Mouse (Mus musculus) embryonic facial prominence, embryonic 13.5 days (tissue): Measurements from ENCODE around the gene H2-D1. TPM values are rescaled to one million over a fixed set of nuclear protein-coding genes. Genes with fewer than 3 reads are reported as not detected.
A peak's percentile ranks its signal among the peaks of the same experiment; 100 is the strongest.

Experiments
- ATAC-seq: fragments of 200-750 bp; cut with Nextera tagmentation; 2 replicates; pipeline ENCODE4 v1.8.0; 2017; ENCODE audit warnings: low read depth; ENCODE audit not compliant: insufficient number of reproducible peaks, insufficient read depth, low FRiP score, low TSS enrichment
- H3K27ac ChIP-seq: fragments of 300-500 bp; sonication (generic); 2 replicates; pipeline ENCODE4 v1.5.1; 2015; ENCODE audit warnings: moderate library complexity, mild to moderate bottlenecking, inconsistent platforms
- H3K27me3 ChIP-seq: fragments of 300-500 bp; sonication (generic); 2 replicates; pipeline ENCODE4 v1.6.1; 2015; ENCODE audit warnings: mild to moderate bottlenecking, inconsistent platforms
- H3K36me3 ChIP-seq: fragments of 300-500 bp; sonication (generic); 2 replicates; pipeline ENCODE4 v1.6.1; 2015; ENCODE audit warnings: mild to moderate bottlenecking, inconsistent platforms
- H3K4me1 ChIP-seq: fragments of 300-500 bp; sonication (generic); 2 replicates; pipeline ENCODE4 v1.6.1; 2015; ENCODE audit warnings: inconsistent platforms
- H3K4me2 ChIP-seq: fragments of 300-500 bp; sonication (generic); 2 replicates; pipeline ENCODE4 v1.6.1; 2015; ENCODE audit warnings: moderate library complexity, mild to moderate bottlenecking, inconsistent platforms
- H3K4me3 ChIP-seq: fragments of 300-500 bp; sonication (generic); 2 replicates; pipeline ENCODE4 v1.5.1; 2015; ENCODE audit warnings: mild to moderate bottlenecking, inconsistent platforms
- H3K9ac ChIP-seq: fragments of 300-500 bp; sonication (generic); 2 replicates; pipeline ENCODE4 v1.6.1; 2015; ENCODE audit warnings: mild to moderate bottlenecking, inconsistent platforms
- H3K9me3 ChIP-seq: fragments of 300-500 bp; sonication (generic); 2 replicates; pipeline ENCODE4 v1.6.1; 2016; ENCODE audit warnings: inconsistent platforms
- WGBS: fragments of 180-500 bp; shearing (Covaris S2); methylation state at CpG from one replicate; pipeline ENCODE4 v1.1.7; 2015; ENCODE audit warnings: mixed read lengths; 5-methylcytosine and 5-hydroxymethylcytosine counted together
- polyA plus RNA-seq: library from polyadenylated mRNA; unstranded; fragments of >200 nt; fragmentation: Nextera tagmentation; extraction: Ambion mirVana; gene quantifications from 2 replicates; pipeline ENCODE4 v1.2.1, GENCODE M21; 2015

Gene H2-D1
- polyA plus RNA-seq, result 28.7 and 30.7 TPM in 2 replicates

GRCm38 (mm10) chr17:35262664-35263522, at the start of gene H2-D1:
H2-D1 (plus strand) TSS chr17:35262730.
- peak; percentile 80 for ATAC-seq
- under 1% methylated on average over 69 of the region's 73 CpGs for WGBS
- Histone ChIP-seq H3K9me3 (no peaks in the 10 kb centered on the region), H3K27me3 (peaks cover 80% of the 10 kb centered on the region), H3K9ac (peak within 1 kb of the TSS; percentile 71), H3K4me2 (peak within 1 kb of the TSS; percentile 99), H3K36me3 (no peaks in the 10 kb centered on the region), H3K4me3 (peak within 1 kb of the TSS; percentile 60), H3K4me1 (peaks cover 9% of the 10 kb centered on the region; the same call in 1 of the 2 replicates), H3K27ac (no peak within 1 kb of the TSS)

GRCm38 (mm10) chr17:35213071-35213470, 49.5 kb upstream of the H2-D1 start:
- Histone ChIP-seq H3K27me3 (no peaks in the 10 kb centered on the region), H3K4me1 (peaks cover 3% of the 10 kb centered on the region; the same call in 1 of the 2 replicates), H3K9me3 (no peaks in the 10 kb centered on the region), H3K36me3 (no peaks in the 10 kb centered on the region), H3K4me3 (no peak overlapping the region), H3K9ac (no peak overlapping the region), H3K4me2 (no peak overlapping the region), H3K27ac (no peak overlapping the region)
- ATAC-seq, result no peak
- WGBS, result 92% methylated on average over 5 of the region's 5 CpGs

DNA sequence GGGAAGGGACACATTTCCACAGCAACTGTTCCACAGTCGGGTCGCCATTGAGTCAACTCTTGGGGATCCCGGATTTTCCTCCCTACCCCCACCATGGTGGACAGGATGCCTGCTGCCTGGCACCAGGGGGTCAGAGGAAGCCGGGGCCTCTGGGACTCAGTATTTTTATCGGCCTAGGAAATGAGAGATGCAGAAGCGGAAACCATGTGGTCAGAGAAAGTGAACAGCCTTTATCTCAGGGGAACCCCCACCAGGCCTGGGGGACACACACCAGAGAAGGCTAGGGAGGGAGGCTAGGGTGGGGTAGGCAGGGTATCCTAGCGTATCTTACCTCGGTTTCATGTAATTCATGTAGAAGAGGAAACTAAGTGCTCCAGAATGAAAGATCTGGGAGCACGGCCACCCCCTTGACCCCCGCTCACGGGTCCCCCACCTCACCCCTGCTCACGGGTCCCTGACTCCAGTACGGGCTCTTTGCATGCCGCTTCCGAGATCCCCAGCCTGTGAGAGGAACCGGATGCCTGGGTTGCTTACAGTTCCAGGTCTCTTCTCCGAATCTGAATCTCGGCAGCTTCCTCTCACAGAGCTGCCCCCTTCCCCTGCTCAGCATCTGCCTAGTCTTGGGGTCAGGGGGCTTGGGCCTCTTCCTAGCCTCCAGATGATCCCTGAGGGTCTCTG, 43.9 kb upstream of the H2-D1 start:
- no peak overlapping the region for H3K4me2 ChIP-seq
- H3K27ac ChIP-seq, result no peak overlapping the region
- H3K27me3 ChIP-seq, result no peaks in the 10 kb centered on the region
- no peak overlapping the region for H3K9ac ChIP-seq
- WGBS, result 78% methylated on average over 18 of the region's 18 CpGs
- H3K36me3 ChIP-seq, result peaks cover 35% of the 10 kb centered on the region
- peaks cover 6% of the 10 kb centered on the region; the same call in 1 of the 2 replicates for H3K4me1 ChIP-seq
- H3K4me3 ChIP-seq, result no peak overlapping the region
- no peaks in the 10 kb centered on the region for H3K9me3 ChIP-seq
- no peak for ATAC-seq

DNA sequence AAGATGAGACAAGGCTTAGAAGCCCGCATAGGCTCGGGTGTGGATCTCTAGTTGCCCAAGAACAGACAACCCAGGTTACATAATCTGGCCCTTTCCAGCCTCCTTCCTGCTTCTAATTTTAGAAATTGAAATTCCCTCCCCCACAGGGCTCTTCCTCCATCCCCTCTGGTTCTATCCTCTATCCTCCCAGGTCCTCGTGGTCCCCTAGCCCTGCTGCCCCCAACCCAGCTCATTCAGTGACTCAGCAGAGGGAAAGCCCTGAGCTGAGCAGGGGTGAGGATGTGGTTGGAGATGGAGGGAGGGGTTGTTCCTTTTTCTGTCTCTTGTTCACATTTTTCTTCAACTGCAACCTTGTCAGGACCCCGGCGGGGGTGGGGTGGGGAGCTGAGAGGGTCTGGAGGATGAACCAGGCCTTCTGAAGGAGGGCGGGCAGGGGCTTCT, 42.9 kb upstream of the H2-D1 start:
- WGBS, result 84% methylated on average over 6 of the region's 6 CpGs
- no peak overlapping the region for H3K9ac ChIP-seq
- H3K27ac ChIP-seq, result no peak overlapping the region
- H3K4me2 ChIP-seq, result no peak overlapping the region
- no peak overlapping the region for H3K4me3 ChIP-seq
- peaks cover 35% of the 10 kb centered on the region for H3K36me3 ChIP-seq
- no peaks in the 10 kb centered on the region for H3K27me3 ChIP-seq
- ATAC-seq, result no peak
- no peaks in the 10 kb centered on the region for H3K9me3 ChIP-seq
- H3K4me1 ChIP-seq, result peaks cover 4% of the 10 kb centered on the region; the same call in 1 of the 2 replicates

GRCm38 (mm10) chr17:35220156-35220952, 42.2 kb upstream of the H2-D1 start, which contains the start of gene Gm16181:
Gm16181 (plus strand) TSS chr17:35220834.
- no peak for ATAC-seq
- Histone ChIP-seq H3K27ac (no peak within 1 kb of the TSS), H3K9ac (no peak within 1 kb of the TSS)

GRCm38 (mm10) chr17:35222299-35222698, 40.2 kb upstream of the H2-D1 start:
- Histone ChIP-seq H3K9ac (no peak overlapping the region), H3K4me1 (0 out of 2 replicates have a peak, but pooled peaks cover 3% of the 10 kb centered on the region), H3K4me3 (no peak overlapping the region), H3K9me3 (no peaks in the 10 kb centered on the region), H3K4me2 (no peak overlapping the region), H3K27me3 (no peaks in the 10 kb centered on the region), H3K27ac (no peak overlapping the region), H3K36me3 (peaks cover 48% of the 10 kb centered on the region)
- ATAC-seq, result no peak
- 73% methylated on average over 6 of the region's 6 CpGs for WGBS

More at GRCm38 (mm10) chr17:35220156-35220952, 42.2 kb upstream of the H2-D1 start, which contains the start of gene Gm16181:
- Histone ChIP-seq H3K9me3 (no peaks in the 10 kb centered on the region), H3K36me3 (peaks cover 41% of the 10 kb centered on the region), H3K27me3 (no peaks in the 10 kb centered on the region), H3K4me1 (0 out of 2 replicates have a peak, but pooled peaks cover 3% of the 10 kb centered on the region), H3K4me2 (no peak within 1 kb of the TSS), H3K4me3 (no peak within 1 kb of the TSS)
- 84% methylated on average over 28 of the region's 28 CpGs for WGBS

GRCm38 (mm10) chr17:35224641-35225040, 37.9 kb upstream of the H2-D1 start:
- Histone ChIP-seq H3K27ac (no peak overlapping the region), H3K9ac (no peak overlapping the region), H3K9me3 (no peaks in the 10 kb centered on the region), H3K4me2 (no peak overlapping the region), H3K27me3 (no peaks in the 10 kb centered on the region), H3K4me3 (no peak overlapping the region), H3K36me3 (peaks cover 61% of the 10 kb centered on the region), H3K4me1 (0 out of 2 replicates have a peak, but pooled peaks cover 3% of the 10 kb centered on the region)
- no peak for ATAC-seq
- WGBS, result 93% methylated on average over 4 of the region's 4 CpGs

DNA sequence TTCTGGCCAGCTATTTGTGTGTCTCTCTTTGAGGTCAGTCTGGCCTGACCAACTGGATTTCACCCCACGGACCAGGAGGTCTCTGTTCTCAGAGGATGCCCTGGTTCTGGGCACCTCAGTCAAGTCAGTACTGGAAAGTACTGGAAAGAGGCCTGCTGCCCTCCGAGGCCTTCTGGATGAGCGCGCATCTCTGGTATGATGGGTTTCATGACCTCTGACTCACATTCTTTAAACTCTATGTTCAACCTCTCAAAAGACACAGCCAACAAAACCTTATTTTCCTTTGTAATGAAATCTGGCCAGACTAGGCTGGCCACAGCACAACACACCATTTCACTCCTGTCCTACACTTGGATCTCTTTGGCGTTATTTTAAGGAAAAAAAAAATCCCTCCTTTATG, 37.1 kb upstream of the H2-D1 start:
- H3K36me3 ChIP-seq, result peaks cover 60% of the 10 kb centered on the region
- no peaks in the 10 kb centered on the region for H3K9me3 ChIP-seq
- ATAC-seq, result no peak
- no peaks in the 10 kb centered on the region for H3K27me3 ChIP-seq
- WGBS, result 93% methylated on average over 5 of the region's 5 CpGs
- no peak overlapping the region for H3K27ac ChIP-seq
- no peak overlapping the region for H3K9ac ChIP-seq
- H3K4me1 ChIP-seq, result 0 out of 2 replicates have a peak, but pooled peaks cover under 1% of the 10 kb centered on the region
- no peak overlapping the region for H3K4me2 ChIP-seq
- no peak overlapping the region for H3K4me3 ChIP-seq

- H3K27ac ChIP-seq, result 0 out of 2 replicates have a peak overlapping the region, but pooled peaks have one; percentile 33
- no peaks in the 10 kb centered on the region for H3K4me1 ChIP-seq
- no peak for ATAC-seq
- H3K36me3 ChIP-seq, result peaks cover 63% of the 10 kb centered on the region
- H3K9me3 ChIP-seq, result no peaks in the 10 kb centered on the region
- no peaks in the 10 kb centered on the region for H3K27me3 ChIP-seq
- WGBS, result 86% methylated on average over 14 of the region's 14 CpGs
- no peak overlapping the region for H3K4me3 ChIP-seq
- no peak overlapping the region for H3K4me2 ChIP-seq
- H3K9ac ChIP-seq, result no peak overlapping the region
Measured at GRCm38 (mm10) chr17:35226561-35227046, 35.9 kb upstream of the H2-D1 start.

DNA sequence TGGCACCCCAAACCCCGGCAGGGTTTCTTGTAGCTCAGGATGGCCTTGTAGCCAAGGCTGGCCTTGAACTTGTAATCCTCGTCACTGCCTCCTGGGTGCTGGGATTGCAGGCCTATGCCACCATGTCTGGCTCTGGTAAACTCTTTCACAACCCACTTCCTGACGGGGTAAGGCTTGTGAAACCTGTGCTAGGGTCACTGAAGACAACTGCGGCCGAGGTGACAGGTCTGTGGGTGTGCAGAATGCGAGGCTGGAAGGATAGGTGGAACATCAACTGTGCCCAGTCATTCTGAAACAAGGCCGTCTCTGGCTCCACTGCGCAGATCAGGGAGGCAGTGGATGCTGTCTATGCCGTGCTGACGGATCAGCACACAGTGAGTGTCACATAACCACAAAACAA, 31.5 kb upstream of the H2-D1 start:
- H3K36me3 ChIP-seq, result peaks cover 56% of the 10 kb centered on the region
- H3K4me3 ChIP-seq, result no peak overlapping the region
- H3K4me1 ChIP-seq, result peaks cover 28% of the 10 kb centered on the region
- 94% methylated on average over 10 of the region's 10 CpGs for WGBS
- H3K9me3 ChIP-seq, result no peaks in the 10 kb centered on the region
- no peaks in the 10 kb centered on the region for H3K27me3 ChIP-seq
- peak overlapping the region; percentile 1; the same call in 1 of the 2 replicates for H3K9ac ChIP-seq
- no peak overlapping the region for H3K27ac ChIP-seq
- no peak for ATAC-seq
- no peak overlapping the region for H3K4me2 ChIP-seq

DNA sequence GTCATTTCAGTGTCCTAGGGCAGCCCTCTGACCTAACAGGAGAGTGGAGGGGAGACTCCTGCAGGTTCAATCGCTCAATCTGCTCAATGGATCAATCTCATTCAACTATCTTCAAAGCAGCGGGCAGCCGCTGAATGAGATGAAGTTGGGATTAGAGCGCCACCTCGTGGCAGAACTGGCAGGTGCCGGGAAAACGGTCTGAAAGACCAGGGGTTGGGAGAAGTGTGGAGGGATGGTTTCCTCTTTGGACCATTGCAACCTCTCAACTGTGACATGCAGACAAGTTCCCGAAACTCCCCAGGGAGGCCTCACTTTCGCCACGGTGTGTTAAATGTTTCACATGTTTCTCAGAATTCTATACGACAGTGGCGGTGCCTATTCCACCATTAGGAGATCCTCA, 30.5 kb upstream of the H2-D1 start:
- H3K9me3 ChIP-seq, result no peaks in the 10 kb centered on the region
- H3K27ac ChIP-seq, result no peak overlapping the region

More for the DNA sequence above, 30.5 kb upstream of the H2-D1 start:
- Histone ChIP-seq H3K9ac (no peak overlapping the region), H3K27me3 (no peaks in the 10 kb centered on the region), H3K4me3 (no peak overlapping the region), H3K4me2 (peak overlapping the region; percentile 30), H3K4me1 (peaks cover 34% of the 10 kb centered on the region), H3K36me3 (peaks cover 52% of the 10 kb centered on the region)
- ATAC-seq, result no peak
- WGBS, result 14% methylated on average over 12 of the region's 12 CpGs
